Mouse (Mus musculus) activated CD4-positive, CD25-positive, alpha-beta regulatory T cell, adult 4 months (primary cell): ENCODE results near the gene Cracr2b. TPM values are rescaled to one million over a fixed set of nuclear protein-coding genes. Genes with fewer than 3 reads are reported as not detected.
"Not testable (repeated sequence)": the region's sequence is repeated elsewhere in the genome, so short reads cannot be mapped to it uniquely, and the experiment has no call there.

ENCODE experiments used
- ATAC-seq: one replicate; pipeline ENCODE4 v1.8.0; 2017
- polyA plus RNA-seq, 2 experiments: library from polyadenylated mRNA; unstranded; fragments of 100-300 nt; shearing (Covaris generic); gene quantifications; one replicate each; pipeline ENCODE4 v1.2.1; 2017

Gene Cracr2b
- polyA plus RNA-seq, 2 experiments from 2014 or later = not detected

DNA sequence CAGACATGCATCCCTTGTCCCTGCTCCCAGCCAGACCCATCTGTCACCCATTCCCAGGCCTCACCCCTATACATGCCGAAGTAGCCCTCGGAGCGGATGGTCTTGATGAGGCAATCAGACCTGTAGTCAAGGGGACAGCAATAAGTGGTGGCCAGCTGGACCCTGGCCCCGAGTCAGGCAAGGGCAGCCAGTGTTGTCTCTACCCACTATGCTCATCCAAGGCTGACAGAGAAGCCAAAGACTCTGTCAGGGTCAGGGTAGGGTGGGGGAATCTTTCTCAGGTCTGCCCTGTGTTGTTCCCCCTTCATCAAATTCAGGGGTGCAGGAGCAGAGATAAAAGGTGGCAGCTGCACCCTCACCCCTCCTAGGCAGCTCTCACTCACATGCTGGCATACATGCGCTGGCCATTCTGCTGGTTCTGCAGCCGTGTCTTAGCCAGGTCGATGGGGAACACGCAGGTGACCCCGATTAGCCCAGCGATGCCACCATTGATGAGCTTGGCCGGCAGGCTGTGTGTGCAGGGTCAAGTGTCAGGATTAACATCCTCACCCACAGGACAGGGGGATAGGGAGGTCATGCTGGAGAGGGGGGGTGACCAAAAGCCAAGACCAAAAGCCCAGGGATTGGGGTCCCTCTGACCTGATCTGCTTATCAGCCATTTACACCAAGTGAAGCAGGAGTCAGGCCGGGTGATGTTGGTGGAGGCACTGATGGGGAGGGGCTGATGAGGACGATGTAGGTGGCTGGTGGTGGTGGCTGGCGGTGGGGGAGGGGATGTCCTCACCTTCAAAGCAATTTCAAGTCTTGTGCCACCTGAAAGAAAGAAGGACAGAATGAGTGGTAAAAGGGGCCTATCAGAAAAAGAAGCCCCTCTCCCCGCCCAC is 27.1 kb upstream of the Cracr2b start:
- no peak for ATAC-seq

DNA sequence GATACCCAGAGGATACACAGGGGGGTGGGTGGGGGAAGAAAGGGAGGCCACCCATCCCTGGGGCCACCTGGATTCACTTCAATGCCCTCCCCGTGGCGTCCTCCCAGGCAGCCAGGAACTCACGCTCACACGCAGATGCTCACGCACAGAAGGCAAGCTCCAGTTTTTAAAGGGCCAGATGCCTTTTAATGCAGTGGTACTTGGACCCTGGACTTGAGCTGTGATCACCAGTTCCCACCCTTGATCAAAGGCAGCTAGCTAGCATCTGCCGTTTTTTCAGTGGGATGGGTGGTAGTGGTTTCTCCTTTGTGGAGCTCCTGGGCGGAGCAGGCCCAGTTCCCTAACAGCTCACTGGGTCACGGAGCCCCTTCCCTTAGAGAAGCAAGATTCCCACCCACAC is 26.4 kb upstream of the Cracr2b start:
- ATAC-seq = no peak

DNA sequence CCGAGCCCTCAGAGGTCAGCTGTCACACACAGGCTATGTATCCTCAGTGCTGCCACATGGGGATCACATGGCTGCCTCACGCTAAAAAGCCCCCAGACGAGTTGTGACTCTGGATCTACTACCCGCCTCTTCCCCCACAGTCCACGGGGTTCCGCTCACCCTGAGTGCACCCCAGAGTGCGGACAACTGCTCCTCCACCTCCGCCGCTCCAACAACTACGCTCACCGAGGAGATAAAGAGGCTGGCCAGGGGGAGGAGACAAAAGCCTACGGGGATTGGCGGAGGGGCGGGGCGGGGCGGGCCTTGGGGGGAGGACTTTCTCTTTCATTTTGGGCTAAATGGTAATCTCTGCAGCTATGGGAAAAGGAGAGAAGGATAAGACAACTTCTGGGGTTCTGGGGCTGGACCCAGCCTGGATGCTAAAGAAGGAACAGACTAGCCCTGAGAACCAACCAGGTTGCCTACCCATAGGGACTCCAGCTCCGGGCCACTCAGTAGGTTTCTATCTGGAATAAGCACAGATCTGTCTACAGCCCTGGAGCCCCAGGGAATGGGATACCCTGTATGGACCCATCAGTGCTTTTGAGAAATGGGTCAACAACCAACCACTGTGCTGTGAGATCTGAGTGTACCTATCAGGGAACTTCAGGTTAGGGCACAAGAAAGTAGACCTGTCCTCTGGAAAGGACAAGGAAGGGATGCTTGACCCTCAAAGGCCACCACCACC is 25.6 kb upstream of the Cracr2b start:
- ATAC-seq = peak; percentile 64

DNA sequence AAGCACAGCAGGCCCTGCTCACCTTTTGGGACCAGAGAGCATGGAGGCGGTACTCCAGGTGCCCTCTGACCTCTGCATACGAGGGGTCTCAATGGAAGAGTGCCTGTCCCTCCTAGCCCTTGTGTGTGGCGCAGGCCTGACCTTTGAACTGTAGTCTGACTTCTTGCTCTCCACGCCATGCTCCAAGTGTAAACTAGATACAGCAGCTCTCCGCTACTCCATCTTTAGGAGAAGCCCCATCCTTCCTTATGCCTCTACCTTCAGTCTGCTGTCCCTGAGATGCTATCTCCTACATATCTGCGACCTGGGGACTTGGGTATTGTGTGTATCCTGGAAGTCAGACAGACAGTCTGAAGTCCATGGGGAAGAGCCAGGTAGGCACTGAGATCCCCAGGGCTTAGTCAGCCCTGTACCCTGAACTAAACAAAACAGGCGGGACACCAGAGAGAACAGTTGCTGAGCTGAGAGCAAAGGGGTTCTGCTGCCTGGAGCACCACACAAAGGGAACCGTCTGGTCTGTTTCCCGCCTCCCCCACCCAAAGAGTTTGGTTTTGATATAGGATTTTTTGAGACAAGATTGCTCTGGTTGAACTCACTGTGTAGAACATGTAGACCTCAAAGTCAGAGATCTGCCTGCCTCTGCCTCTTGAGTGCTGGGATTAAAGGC is 24.9 kb upstream of the Cracr2b start:
- ATAC-seq = no peak

DNA sequence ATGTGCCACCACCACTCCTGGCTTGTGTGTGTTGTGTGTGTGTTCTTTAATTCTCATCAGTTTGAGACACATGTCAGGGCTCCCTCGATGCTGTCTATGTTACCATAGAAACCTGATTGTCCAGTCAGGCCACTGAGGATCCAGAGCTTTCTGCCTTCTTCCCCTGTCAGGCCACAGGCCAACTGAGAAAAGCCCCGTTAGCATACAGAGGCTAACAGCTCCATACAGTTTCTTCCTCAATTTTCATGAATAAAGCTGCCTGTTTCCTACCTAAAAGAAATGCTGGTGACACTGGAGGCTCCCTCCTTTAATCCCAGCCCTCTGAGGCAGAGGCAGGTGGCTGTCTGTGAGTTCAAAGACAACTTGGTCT is 24.4 kb upstream of the Cracr2b start:
- ATAC-seq = no peak

DNA sequence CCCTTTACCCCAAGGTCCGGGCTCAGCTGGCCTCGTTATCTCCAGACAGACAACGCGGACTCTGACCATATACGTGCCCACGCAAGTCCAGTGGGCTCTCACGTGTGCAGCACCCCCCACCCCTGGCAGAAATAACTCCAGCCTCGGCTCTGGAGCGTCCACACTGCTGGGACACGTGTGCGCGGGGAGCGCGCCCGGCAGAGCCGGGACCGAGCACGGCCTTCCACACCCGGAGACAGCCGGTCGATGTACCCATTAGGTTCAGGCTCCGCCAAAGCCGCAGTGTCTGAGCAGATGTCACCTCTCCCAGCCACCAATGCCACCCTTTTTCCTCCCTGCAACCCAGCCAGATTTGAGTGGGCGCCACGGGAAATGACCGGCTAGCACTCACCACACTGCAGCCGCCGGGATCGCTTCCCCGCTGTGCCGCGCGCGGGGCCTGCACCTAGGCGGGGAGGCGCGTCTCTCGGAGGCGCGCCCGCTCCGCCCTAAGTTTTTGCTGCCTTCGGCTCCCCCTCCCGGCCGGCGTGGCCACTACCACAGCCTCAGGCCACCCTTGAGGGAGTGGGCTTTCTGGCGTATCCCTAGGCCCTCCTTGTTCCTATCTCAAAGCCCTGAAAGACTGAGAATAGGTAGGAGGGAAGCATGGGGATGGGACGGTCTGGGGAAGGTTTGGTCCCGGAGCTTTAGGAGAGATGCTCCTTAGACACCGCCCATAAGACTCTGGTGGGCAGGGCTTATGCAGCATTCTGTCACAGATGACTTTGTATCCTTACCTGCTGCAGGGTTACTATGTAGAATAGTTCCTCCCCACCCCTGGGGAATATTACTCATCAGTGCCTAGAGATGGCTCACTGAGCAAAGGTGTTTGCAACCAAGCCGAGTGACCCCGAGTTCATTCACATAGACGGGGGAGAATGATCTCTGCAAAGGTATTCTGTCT is 23.4 kb upstream of the Cracr2b start, which contains the start of gene Slc25a22:
Slc25a22 (minus strand) TSS at position 715 of the 943 bp plus-strand sequence.
- ATAC-seq = peak; percentile 81

DNA sequence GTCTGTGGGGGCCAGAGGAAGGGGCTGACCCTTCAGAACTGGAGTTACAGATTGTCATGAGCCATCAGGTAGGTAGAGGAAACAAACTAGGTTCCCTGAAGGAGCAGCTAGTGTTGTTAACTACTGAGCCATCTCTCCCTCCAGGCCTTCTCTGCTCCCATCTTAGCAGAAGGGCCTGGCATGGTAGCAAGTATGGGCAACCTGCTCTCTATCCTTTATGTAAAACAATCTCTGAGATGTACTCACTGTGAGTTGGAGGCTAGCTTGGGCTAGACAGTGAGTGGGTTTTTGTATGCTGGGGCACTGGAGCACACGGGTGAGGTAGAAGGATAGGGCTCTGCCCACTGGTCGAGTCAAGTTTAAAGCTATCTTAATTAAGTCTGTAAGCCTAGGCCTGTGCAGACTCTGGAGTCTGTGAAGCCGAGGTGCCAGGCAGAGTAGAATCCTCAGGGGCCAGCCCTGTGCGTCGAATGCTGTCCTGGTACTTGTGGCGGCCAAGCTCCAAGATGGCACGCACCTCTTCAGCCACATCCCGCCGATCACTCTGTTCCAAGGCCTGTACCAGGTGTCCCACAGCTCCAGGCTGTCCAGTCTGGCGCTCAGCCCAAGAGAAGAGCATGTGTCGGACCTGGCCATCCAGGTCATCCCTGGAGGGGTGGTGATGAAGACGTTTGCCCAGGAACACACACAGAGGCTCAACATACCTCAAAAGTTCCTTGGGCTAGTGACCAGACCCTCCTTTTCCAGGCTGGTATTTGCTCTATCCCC is 22.5 kb upstream of the Cracr2b start:
- ATAC-seq = no peak

DNA sequence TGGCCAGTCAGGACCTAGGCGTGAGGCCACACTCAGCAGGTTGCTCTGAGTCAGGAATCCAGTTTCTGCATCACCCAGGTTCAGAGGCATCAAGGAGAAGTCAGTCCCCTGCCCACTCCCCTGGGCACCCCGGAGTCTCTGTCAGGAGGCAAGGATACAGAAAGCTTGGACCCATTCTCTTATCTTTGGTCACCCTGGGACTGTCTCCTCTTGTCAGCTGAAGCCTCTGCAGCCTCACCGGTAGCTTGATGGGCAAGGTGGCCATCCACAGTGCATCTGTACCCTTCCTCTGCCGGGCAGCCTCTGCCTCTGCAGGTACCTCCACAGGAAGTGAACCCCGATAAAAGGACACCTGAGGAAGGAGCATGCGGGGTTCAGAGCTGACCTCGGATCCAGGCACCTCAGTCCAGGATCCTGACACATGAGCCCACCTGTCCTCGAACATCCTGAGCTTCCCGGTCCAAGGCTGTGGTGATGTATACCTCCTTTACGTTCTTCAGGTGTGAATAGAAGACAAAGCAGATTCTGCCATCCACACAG is 21.7 kb upstream of the Cracr2b start:
- no peak for ATAC-seq

DNA sequence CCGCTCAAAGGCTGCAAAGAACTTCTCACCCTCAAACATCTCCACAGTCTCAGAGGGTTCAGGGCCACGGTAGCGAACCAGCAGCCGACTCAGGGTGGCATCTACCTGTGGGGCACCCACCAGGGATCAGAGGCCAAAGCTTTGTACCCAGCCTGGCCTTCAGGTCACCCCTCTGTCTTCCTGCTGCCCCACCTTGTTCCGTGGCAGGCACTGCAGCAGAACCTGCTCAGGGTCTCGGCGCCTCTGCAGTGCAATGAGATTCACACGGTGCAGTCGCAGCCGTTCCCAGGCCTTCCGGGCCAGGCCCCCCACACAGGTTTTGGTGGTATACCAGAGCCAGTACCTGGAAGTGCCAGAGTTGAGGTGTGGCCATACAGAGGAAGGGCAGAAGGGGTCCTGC is 21.1 kb upstream of the Cracr2b start:
- ATAC-seq = no peak

DNA sequence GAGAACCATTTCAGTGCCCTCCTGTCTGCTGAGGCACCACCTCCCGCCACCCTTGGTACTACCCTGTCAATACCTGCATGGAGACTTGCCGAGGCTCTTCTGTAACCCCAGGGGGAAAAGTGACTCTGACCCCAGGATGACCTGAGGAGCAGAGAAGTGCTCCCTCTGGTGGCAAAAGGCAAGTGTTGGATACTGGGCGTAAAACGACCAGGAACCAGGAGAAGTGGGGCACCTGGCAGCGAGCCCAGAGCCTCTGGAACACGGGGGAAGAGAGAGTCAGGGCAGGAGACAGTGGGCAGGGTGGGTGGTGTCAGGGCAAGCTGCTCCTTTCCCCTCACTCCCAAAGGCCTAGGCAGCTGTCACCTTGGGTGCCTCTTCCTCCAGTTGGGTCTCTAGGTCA is 20.3 kb upstream of the Cracr2b start:
- no peak for ATAC-seq

DNA sequence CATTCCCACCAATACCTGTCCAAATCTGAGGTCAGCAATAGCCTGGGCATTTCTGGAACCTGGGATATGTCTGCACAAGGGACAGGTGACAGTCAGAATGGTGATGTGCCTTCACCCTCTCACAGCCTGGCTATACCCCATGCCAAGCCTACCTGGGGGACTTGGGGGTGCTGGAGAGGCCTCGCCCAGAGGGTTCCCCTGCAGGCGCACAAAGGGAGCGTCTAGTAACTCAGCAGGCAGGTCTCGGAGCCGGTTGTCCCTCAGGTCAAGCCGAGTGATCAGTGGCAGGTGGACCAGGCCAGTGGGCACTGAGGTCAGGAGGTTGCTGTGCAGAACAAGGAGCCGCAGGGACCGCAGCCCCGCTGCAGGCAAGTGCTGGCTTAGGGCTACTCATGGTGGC is 19.4 kb upstream of the Cracr2b start:
- ATAC-seq = no peak

DNA sequence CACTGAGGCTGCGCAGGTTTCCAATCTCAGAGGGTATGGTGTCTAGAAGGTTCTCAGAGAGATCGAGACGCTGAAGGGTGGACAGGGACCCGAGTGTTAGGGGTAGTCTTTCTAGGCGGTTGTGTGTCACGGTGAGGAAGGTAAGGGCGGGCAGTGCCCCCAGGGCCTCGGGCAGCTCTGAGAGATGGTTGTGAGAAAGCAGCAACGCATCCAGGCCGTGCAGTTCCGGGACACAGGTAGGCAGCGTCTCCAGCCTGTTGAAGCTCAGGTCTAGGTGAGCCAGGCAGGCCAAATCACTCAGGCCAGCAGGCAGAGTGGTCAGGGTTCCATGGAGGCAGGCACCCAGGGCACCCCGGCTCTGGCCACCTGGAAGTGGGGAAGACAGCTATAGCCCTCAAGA is 18.7 kb upstream of the Cracr2b start:
- ATAC-seq = no peak

DNA sequence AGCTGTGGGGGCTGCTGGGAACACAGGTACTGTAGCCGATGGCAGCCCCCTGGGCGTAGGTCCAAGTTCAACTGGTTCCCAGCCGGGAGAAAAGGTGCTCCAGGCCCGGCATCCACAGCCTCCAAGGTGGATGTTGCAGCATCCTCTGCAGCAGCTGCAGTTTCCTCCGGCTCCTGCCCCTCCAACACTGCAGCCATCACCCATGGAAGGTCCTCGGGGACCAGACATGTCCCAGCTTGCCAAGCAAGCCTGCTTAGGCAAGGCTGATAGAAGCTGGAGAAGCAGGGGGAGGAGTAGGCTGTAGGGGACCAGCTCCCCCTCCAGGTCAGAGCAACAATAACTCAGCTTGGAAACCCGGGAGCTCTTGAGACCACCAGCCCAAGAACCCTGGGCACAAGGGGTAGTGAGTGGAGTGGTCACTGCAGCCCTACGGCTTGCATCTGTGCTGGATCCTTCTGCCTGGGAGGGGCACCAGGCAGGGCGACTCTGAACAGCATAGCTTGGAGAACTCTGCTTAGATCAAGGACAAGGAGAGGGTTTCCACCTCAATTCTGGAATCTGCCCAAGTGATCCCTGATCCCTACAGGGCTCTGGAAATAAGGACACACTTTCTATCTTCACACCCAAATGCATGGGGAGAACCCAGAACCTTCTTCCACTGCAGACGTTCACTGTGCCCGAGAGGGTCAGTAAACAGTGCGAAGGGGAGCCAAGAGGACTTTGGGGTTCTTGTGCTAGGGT is 17.6 kb upstream of the Cracr2b start:
- ATAC-seq = no peak

DNA sequence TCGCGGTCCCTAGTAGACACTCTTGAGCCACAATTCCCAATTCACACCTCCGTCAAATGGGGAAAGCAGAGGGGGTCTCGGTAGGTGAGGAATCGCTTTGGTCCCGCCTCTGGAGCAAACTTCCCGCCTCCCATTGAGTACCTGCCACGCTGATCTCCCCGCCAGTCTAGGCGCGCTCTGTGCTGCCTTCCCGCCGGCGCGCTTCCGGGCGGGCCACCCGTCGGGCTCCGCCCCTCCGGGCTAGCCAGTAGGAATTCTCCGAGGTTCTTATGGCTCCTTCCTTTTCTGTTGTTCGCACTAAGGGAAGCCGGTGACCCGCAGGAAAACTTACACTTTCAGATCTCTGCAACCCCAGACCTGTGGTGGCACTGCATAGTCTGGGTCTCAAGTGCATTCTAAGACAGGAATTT is 17.1 kb upstream of the Cracr2b start, which contains the start of gene Pidd1:
Pidd1 (minus strand) TSS at position 198 of the 410 bp plus-strand sequence.
- ATAC-seq = peak; percentile 44

DNA sequence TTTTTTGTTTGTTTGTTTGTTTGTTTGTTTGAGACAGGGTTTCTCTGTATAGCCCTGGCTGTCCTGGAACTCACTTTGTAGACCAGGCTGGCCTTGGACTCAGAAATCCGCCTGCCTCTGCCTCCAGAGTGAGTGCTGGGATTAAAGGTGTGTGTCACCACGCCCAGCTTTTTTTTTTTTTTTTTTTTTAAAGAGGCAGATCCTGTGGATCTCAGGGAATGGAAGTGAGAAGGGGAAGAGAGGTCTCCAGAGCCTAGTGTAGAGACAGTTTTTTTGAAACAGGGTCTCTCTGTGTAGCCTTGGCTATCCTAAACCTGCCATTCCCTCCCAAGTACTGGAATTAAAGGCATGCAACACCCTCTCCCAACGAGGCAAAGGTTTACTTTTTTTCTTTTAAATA is 14.5 kb upstream of the Cracr2b start:
- ATAC-seq = not testable (repeated sequence)

DNA sequence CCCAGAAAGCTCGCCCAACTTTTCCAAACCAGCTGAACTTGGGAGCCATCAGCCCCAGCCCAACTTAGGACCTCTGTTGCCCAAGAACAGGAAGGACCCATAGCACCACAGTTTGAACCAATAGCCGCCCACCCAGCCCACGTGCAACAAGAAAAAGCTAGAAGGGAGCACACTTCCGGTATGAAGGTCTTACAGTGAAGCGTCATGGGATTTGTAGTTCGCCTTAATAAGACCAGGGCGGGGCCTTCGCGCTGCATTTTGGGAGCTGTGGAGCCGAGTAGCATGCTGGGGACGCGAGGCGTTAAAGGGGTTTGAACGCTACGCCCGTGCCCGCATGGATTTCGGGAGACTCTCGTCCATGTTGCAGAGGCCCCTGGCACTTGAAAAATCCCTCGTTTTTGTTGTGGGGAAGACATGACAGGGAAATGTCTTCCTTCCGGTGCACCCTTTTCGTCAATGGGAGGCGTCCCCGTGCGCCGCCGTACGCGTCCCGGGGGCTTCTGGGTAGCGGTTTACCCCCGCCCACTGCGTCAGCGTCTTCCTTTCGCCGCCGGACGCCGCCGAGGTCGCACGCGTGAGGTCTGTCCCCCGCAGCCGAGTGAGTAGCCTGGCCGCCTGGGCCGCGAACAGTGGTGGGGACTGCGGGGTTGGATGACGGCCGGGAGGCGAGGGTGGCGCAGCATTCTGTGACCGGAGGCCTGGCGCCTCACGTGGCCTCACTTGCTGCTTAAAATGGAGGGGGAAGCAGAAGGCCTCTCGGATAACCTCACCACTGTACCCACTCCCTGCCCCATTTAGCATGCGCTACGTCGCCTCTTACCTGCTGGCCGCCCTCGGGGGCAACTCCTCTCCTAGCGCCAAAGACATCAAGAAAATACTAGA is 13.5 kb upstream of the Cracr2b start, which contains the start of gene Rplp2:
Rplp2 (plus strand) TSS at position 261 of the 882 bp plus-strand sequence.
- peak; percentile 87 for ATAC-seq

DNA sequence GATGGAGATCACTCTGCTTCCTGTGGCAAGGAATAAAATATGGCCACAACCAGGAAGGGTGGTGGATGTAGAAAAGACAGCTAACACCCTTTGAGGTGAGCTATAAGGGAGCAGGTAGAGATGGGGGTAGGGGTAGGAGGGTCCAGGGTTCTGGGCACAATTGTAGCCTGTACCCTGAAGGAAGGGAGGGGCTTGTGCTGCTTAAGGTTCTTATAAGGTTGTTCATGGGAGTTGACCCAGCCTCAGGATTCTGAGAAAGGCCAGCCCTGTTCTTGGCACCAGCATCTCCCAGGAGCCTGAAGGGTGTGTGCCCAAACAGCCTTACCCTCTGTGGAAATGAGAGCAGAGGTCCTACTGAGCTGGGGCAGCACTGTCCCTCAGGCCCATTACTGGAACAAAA is 9.0 kb upstream of the Cracr2b start:
- no peak for ATAC-seq

DNA sequence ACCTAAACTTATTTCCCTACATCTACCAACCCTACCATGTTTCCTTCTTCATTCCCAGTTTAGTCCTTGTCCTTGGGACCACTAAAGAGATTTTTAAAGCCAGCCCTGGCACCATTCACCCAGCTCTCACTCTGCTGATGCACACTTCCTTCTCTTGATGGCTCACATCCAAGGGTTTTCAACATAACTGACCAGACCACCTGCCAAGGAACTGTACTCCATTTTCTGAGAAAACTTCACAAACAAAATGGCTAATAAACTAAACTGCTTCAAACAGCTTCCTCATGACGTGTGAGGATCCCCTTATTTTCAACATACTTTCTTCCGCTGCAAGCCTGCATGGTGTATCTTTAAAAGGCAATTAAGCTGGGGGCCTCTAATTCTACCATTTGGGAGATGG is 7.3 kb upstream of the Cracr2b start:
- ATAC-seq = no peak

DNA sequence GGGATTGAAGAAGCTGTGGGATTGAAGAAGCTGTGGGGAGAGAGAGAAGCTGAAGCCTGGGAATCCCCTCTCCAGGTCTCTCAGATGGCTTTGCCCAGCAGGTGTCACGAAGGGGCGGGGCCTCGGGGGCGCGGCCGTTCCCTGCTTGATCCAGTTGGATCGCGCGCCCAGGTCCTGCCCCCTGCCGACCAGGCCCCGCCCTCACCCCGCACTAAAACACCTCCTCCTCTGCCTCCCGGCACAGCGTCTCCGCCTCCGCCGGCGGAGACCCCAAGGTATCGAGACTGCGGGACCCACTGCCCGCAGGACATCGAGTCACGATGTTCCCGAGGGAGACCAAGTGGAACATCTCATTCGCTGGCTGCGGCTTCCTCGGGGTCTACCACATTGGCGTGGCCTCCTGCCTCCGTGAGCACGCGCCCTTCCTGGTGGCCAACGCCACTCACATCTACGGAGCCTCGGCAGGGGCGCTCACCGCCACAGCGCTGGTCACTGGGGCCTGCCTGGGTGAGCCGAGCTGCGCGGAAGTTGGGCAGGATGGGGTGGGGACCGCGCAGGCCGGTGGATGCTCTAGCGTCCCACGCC is 5.8 kb upstream of the Cracr2b start, which contains the start of gene Pnpla2:
Pnpla2 (plus strand) TSS at position 232 of the 585 bp plus-strand sequence.
- peak; percentile 81 for ATAC-seq
